Mouse (Mus musculus) hindbrain, postnatal 0 days (tissue): Measurements from ENCODE around the gene Atg4a. TPM values are rescaled to one million over a fixed set of nuclear protein-coding genes. Genes with fewer than 3 reads are reported as not detected.
A peak's percentile ranks its signal among the peaks of the same experiment; 100 is the strongest.

Source experiments
- ATAC-seq: fragments of 200-750 bp; cut with Nextera tagmentation; 2 replicates; pipeline ENCODE4 v1.8.0; 2017; ENCODE audit warnings: mild to moderate bottlenecking, moderate TSS enrichment, moderate library complexity
- DNase-seq: peaks from one replicate; pipeline ENCODE4 v3.0.0-alpha.2; 2015; ENCODE audit warnings: low spot score
- H3K27ac ChIP-seq: fragments of 300-500 bp; sonication (generic); 2 replicates; pipeline ENCODE4 v1.5.1; 2014; ENCODE audit warnings: mild to moderate bottlenecking
- H3K27me3 ChIP-seq: fragments of 300-500 bp; sonication (generic); 2 replicates; pipeline ENCODE4 v1.6.1; 2014; ENCODE audit warnings: low read length, mixed read lengths; ENCODE audit not compliant: insufficient read depth
- H3K36me3 ChIP-seq: fragments of 300-500 bp; sonication (generic); 2 replicates; pipeline ENCODE4 v1.6.1; 2014; ENCODE audit warnings: low read length, mixed read lengths; ENCODE audit not compliant: insufficient read depth
- H3K4me1 ChIP-seq: fragments of 300-500 bp; sonication (generic); 2 replicates; pipeline ENCODE4 v1.6.1; 2014; ENCODE audit warnings: antibody characterized with exemption, low read length, mixed read lengths; ENCODE audit not compliant: insufficient read depth
- H3K4me2 ChIP-seq: fragments of 300-500 bp; sonication (generic); 2 replicates; pipeline ENCODE4 v1.6.1; 2014; ENCODE audit warnings: low read depth, mild to moderate bottlenecking, low read length, moderate library complexity, mixed read lengths
- H3K4me3 ChIP-seq: fragments of 300-500 bp; sonication (generic); 2 replicates; pipeline ENCODE4 v1.5.1; 2014; ENCODE audit warnings: low read length
- H3K9ac ChIP-seq: fragments of 300-500 bp; sonication (generic); replicated peaks from 2 replicates; pipeline ENCODE4 v1.6.1; 2014; ENCODE audit warnings: mild to moderate bottlenecking, low read length, moderate library complexity, mixed read lengths
- H3K9me3 ChIP-seq: fragments of 300-500 bp; sonication (generic); 2 replicates; pipeline ENCODE4 v1.6.1; 2016; ENCODE audit warnings: low read length, mixed read lengths
- CTCF ChIP-seq: IDR thresholded peaks from 2 replicates; pipeline ENCODE4 v1.5.1; 2016; ENCODE audit warnings: antibody characterized with exemption, control low read depth, low read depth
- WGBS: fragments of 180-500 bp; shearing (Covaris S2); extraction: QIAGEN DNeasy Blood & Tissue Kit; methylation state at CpG from one replicate; pipeline ENCODE4 v1.1.7; 2014; 5-methylcytosine and 5-hydroxymethylcytosine counted together
- polyA plus RNA-seq: library from polyadenylated mRNA; unstranded; fragments of >200 nt; fragmentation: Nextera tagmentation; extraction: Ambion mirVana; gene quantifications from 2 replicates; pipeline ENCODE4 v1.2.1, GENCODE M21; 2015
- total RNA-seq: library from RNA; depleted of rRNA; stranded (reverse); fragments of >200 nt; gene quantifications from 2 replicates; pipeline ENCODE4 v1.2.3, GENCODE M21; 2014

Gene Atg4a
- total and polyA plus RNA-seq, 2 experiments from 2014 or later = 14.1 to 20.7 TPM

DNA sequence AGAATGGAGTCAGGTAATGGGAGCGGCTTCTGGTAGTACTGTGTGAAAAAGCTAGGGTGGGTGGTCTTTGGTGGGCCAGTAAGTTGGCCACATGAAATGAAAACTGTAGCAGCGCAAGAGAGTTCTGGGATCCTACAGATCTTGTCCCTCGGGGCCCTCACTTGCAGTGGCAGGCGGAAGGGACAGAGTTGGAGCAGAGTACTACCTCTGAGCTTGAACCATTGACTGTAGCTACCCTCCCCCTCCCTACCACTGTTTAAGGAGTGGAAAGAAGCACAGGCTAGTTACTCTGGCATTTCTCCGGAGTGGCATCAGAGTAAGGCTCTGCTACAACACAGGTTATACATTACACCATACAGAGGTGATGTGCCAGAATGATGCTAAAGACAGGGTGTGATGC lies 252 bp downstream of the Atg4a start:
- Histone ChIP-seq H3K9ac (peak overlapping the region; percentile 30; the same call in 1 of the 2 replicates), H3K4me3 (peak overlapping the region; percentile 50), H3K4me2 (peak overlapping the region; percentile 56), H3K9me3 (no peaks in the 10 kb centered on the region), H3K36me3 (no peaks in the 10 kb centered on the region), H3K27ac (no peak overlapping the region), H3K27me3 (no peaks in the 10 kb centered on the region), H3K4me1 (no peaks in the 10 kb centered on the region)
- TF ChIP-seq CTCF = no peak; the same call in 1 of the 2 replicates
- 36% methylated on average over 5 of the region's 5 CpGs for WGBS
- DNase-seq (no peak), ATAC-seq (peak; percentile 81)

DNA sequence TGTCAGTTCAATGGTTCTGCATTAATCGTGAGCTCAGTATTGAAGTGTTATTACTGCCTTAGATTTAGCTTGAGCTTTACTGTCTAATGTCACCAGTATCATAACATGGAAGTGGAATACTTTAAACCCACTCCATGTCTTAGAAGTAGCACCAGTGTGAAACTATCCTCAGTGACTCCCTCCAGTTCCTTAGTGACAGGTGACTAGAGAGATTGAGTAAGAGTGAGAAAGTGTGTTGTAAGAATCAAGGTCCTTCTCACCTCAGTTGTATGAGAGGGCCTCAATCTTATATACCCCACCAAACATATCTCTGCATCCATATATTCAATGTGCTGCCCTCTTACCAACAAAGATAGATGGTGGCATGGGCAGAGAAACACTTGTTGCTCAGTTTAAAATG lies 22.2 kb downstream of the Atg4a start:
- Histone ChIP-seq H3K36me3 (no peaks in the 10 kb centered on the region), H3K4me1 (no peaks in the 10 kb centered on the region), H3K9me3 (no peaks in the 10 kb centered on the region), H3K27ac (no peak overlapping the region), H3K27me3 (no peaks in the 10 kb centered on the region), H3K4me2 (no peak overlapping the region), H3K4me3 (no peak overlapping the region), H3K9ac (no peak overlapping the region)
- DNase-seq (no peak), ATAC-seq (no peak)
- 100% methylated on average over 1 of the region's 1 CpGs for WGBS
- no peak for TF ChIP-seq CTCF

DNA sequence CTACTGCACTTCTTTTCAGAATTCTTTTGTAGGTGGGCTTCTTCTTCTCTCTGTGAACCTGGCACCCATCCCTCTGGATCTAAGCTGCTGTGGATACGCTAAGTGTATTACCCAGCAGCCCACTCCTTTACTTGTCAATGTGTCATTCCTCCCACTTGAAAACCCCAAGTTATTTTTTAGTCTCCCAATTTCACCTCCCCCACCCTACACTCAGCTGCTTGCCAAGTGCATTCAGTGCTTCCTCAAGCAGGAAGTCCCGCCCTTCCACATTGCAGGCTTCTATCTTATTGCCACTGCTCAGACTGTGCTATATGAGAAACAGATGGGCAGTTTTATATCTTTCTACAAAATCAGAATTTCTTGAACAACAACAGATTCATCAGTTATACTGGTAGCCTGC lies 22.8 kb downstream of the Atg4a start:
- WGBS = 82% methylated on average over 2 of the region's 2 CpGs
- no peak for ATAC-seq

DNA sequence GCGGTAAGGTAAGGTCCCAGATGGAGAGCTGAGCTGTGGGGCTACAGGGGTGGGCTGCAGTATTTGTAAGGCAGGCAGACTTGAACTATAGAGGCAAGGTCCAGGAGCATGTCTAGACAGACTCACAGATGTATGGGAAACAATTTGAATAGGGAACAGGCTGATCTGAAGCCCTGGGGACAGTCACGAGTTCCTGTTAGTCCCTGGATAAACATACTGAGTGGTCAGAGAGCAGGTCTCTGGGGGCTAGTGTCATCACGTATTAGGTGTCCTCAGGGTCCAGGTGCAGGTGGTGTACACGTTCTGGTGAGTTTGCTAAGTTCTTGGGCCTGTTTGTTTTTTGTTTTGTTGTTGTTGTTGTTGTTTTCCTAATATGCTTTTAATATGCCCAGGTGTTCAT lies 23.5 kb downstream of the Atg4a start:
- Histone ChIP-seq H3K9me3 (no peaks in the 10 kb centered on the region), H3K4me1 (no peaks in the 10 kb centered on the region), H3K27me3 (no peaks in the 10 kb centered on the region), H3K4me3 (no peak overlapping the region), H3K9ac (no peak overlapping the region), H3K36me3 (no peaks in the 10 kb centered on the region), H3K4me2 (no peak overlapping the region), H3K27ac (no peak overlapping the region)
- WGBS = 70% methylated on average over 4 of the region's 4 CpGs
- ATAC-seq (no peak), DNase-seq (no peak)
- TF ChIP-seq CTCF = no peak

More for the DNA sequence above, 22.8 kb downstream of the Atg4a start:
- Histone ChIP-seq H3K4me3 (no peak overlapping the region), H3K4me1 (no peaks in the 10 kb centered on the region), H3K4me2 (no peak overlapping the region), H3K9me3 (no peaks in the 10 kb centered on the region), H3K36me3 (no peaks in the 10 kb centered on the region), H3K27ac (no peak overlapping the region), H3K27me3 (no peaks in the 10 kb centered on the region), H3K9ac (no peak overlapping the region)
- DNase-seq = no peak
- no peak for TF ChIP-seq CTCF

DNA sequence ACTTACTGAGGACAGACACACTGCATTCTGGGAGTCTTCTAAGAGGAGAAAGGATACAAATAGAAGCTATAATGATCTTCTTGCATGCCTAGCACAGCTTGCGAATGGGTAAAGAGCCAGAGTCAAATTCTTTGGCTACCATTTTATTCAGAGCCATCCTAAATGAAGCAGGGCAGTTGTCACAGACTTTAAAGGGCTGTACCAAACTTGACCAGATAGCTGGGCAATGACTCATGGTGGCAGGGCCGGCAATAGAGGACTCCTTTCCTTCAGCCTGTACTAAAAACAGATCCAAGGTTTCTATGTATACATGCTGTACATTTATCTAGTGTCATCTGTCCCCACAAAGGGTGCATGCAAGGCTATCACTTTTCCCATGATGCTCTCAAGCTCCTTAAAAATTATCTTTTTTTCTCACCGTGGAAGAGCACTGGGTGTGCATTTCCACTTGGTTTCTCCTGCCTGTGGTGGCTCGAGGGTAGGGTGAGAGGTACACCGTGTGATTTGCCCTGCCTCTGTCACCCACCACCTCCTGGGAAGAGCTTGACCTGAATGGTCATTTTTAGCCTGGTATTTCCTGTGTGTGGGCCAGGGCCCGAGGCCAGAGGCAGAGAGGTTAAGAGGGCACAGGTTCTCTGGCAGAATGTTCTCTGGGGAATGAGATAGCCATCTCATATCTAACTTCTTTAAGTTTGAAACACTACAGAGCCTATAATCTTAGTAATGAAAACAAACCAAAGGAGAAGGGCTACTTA lies 26.7 kb downstream of the Atg4a start:
- TF ChIP-seq CTCF = no peak
- Histone ChIP-seq H3K9me3 (no peaks in the 10 kb centered on the region), H3K27me3 (no peaks in the 10 kb centered on the region), H3K9ac (no peak overlapping the region), H3K36me3 (no peaks in the 10 kb centered on the region), H3K4me3 (no peak overlapping the region), H3K27ac (no peak overlapping the region), H3K4me2 (no peak overlapping the region), H3K4me1 (no peaks in the 10 kb centered on the region)
- DNase-seq = no peak
- no peak for ATAC-seq
- WGBS = 68% methylated on average over 6 of the region's 6 CpGs

DNA sequence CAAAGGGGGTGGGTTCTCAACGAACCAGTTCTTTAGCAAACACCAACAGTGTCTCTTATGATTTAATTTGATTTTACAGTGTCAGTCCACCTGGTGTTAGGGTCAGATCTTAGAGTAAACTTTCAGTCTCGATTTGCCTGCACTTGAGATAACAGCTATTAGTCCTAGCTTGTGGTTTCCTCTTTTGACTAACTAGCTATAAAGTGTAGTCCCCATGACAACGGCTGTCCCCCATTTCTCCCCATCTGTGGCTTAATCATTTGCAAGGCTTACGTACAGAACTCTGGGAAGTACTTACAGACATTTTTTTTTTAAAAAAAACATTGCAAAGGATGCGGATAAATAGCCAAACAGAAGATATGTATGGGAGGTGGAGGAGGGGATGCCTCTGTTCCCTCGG lies 28.1 kb downstream of the Atg4a start:
- Histone ChIP-seq H3K9ac (no peak overlapping the region), H3K36me3 (no peaks in the 10 kb centered on the region), H3K9me3 (no peaks in the 10 kb centered on the region), H3K4me2 (no peak overlapping the region), H3K4me1 (no peaks in the 10 kb centered on the region), H3K27ac (no peak overlapping the region), H3K27me3 (no peaks in the 10 kb centered on the region), H3K4me3 (no peak overlapping the region)
- WGBS = 69% methylated on average over 6 of the region's 6 CpGs
- DNase-seq (no peak), ATAC-seq (no peak)
- no peak for TF ChIP-seq CTCF

DNA sequence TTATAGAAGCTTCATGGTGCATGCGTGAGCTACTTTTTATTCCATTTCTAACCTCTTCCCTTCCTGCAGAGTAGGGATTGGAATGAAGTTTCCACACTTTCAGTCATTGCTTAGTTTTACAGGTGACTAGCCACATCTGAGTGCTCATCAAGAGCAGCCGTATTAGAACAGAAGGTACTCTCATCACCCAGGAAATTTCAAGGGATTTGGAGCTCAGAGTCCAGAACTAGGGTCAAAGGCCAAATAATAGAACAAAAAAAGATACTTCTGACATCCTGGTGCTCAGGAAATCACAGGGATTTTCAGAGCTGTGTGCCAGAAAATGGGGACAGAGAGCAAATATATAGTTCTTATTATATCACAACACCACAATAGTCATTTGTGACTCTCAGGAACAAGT lies 28.5 kb downstream of the Atg4a start:
- ATAC-seq = no peak
- H3K27ac ChIP-seq = no peak overlapping the region
- no peaks in the 10 kb centered on the region for H3K27me3 ChIP-seq
- H3K4me1 ChIP-seq = no peaks in the 10 kb centered on the region
- no peak overlapping the region for H3K4me2 ChIP-seq
- WGBS = 91% methylated on average over 2 of the region's 2 CpGs
- no peaks in the 10 kb centered on the region for H3K36me3 ChIP-seq
- H3K9me3 ChIP-seq = no peaks in the 10 kb centered on the region
- DNase-seq = no peak
- H3K9ac ChIP-seq = no peak overlapping the region
- H3K4me3 ChIP-seq = no peak overlapping the region
- TF ChIP-seq CTCF = no peak
